In the genomic region with DNA sequence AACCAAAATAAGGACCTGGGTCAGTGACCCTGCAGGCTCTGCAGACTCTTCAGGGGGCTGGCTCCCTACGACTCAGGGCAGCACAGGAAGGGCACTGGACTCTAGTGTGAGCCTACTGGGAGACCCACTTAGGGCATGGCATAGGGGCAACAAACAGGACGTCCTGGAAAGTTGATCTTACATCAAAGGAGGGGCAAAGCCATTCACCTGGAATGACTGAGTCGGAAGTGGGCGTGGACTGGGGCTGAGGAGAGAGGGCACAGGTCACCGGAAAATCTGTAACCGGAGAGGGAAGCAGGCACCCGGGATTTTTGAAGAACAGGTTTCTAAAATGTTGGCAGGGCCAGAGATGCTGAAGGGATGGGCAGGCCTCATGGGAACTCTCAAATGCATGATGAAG, we compare ENCODE assay signal across 11 mouse cellular contexts. TPM values are rescaled to one million over a fixed set of nuclear protein-coding genes. Genes with fewer than 3 reads are reported as not detected.
DNase-seq lines count a peak whose midpoint lies in the region; ATAC-seq lines count a peak whose summit lies in the region.
"Had no signal": no experiment of that assay in that cellular context is flagged by ENCODE, and none has a peak within 500 bp of the region (broad histone marks: within the 10 kb centered on the region; RNA-seq: fewer than 3 reads in every experiment).

No protein-coding gene starts in this region.

- WGBS in hindbrain, embryonic 10.5 days: 52% methylated on average over 7 of the region's 7 CpGs
- WGBS in hindbrain, embryonic 14.5 days: 65% methylated on average over 7 of the region's 7 CpGs
- WGBS in embryonic facial prominence, embryonic 14.5 days: 23% methylated on average over 7 of the region's 7 CpGs
- 62% methylated on average over 7 of the region's 7 CpGs for WGBS in forebrain, embryonic 15.5 days

- peak; percentile 20 for DNase-seq in hindbrain, embryonic 10.5 days (ENCODE audit: low spot score)
- DNase-seq in hindbrain, embryonic 14.5 days (ENCODE audit: low spot score): no peak
- peak; percentile 34 for DNase-seq in embryo, embryonic 10 days (ENCODE audit: low spot score)
- peak; percentile 44 for DNase-seq in embryonic facial prominence, embryonic 14.5 days (ENCODE audit: low spot score)
- DNase-seq in lung, postnatal 36 days: peak; percentile 39
- DNase-seq: cerebellum, postnatal 25 days; thymus, adult 2 months had no signal

- 0 out of 2 replicates have a peak overlapping the region, but pooled peaks have one; percentile 26 for H3K27ac ChIP-seq in hindbrain, embryonic 10.5 days
- no peak overlapping the region for H3K27ac ChIP-seq in hindbrain, embryonic 14.5 days
- no peak overlapping the region for H3K27ac ChIP-seq in embryonic facial prominence, embryonic 14.5 days (replicated peaks; ENCODE audit: low read depth, low read length)
- no peak overlapping the region for H3K27ac ChIP-seq in forebrain, embryonic 15.5 days (replicated peaks)
- H3K27ac ChIP-seq: hindbrain, postnatal 0 days; liver, embryonic 12.5 days had no signal

- H3K9ac ChIP-seq in hindbrain, embryonic 14.5 days: no peak overlapping the region
- no peak overlapping the region for H3K9ac ChIP-seq in embryonic facial prominence, embryonic 14.5 days (ENCODE audit: low read depth, low read length)
- no peak overlapping the region for H3K9ac ChIP-seq in forebrain, embryonic 15.5 days (replicated peaks)
- H3K9ac ChIP-seq: liver, embryonic 12.5 days had no signal

- H3K4me3 ChIP-seq in hindbrain, embryonic 10.5 days: no peak overlapping the region
- H3K4me3 ChIP-seq in hindbrain, embryonic 14.5 days (replicated peaks; ENCODE audit: low read length): no peak overlapping the region
- H3K4me3 ChIP-seq in embryonic facial prominence, embryonic 14.5 days (ENCODE audit: low read depth, low read length): no peak overlapping the region
- no peak overlapping the region for H3K4me3 ChIP-seq in forebrain, embryonic 15.5 days
- H3K4me3 ChIP-seq: liver, embryonic 12.5 days had no signal

- H3K9me3 ChIP-seq in hindbrain, embryonic 10.5 days: peaks cover 9% of the 10 kb centered on the region
- peaks cover 5% of the 10 kb centered on the region; the same call in 1 of the 2 replicates for H3K9me3 ChIP-seq in hindbrain, embryonic 14.5 days (ENCODE audit: control insufficient read depth, low read length)
- peaks cover 7% of the 10 kb centered on the region for H3K9me3 ChIP-seq in embryonic facial prominence, embryonic 14.5 days (ENCODE audit: control insufficient read depth, low read length)
- H3K9me3 ChIP-seq in forebrain, embryonic 15.5 days: no peaks in the 10 kb centered on the region
- H3K9me3 ChIP-seq: liver, embryonic 12.5 days had no signal

- H3K27me3 ChIP-seq in hindbrain, embryonic 10.5 days (ENCODE audit: insufficient read depth, poor library complexity, severe bottlenecking): no peaks in the 10 kb centered on the region
- H3K27me3 ChIP-seq in hindbrain, embryonic 14.5 days (ENCODE audit: control insufficient read depth, insufficient read depth, low read length): no peaks in the 10 kb centered on the region
- no peaks in the 10 kb centered on the region for H3K27me3 ChIP-seq in embryonic facial prominence, embryonic 14.5 days (replicated peaks; ENCODE audit: control insufficient read depth, insufficient read depth, low read length)
- no peaks in the 10 kb centered on the region for H3K27me3 ChIP-seq in forebrain, embryonic 15.5 days
- H3K27me3 ChIP-seq: liver, embryonic 12.5 days had no signal

- peaks cover 32% of the 10 kb centered on the region for H3K4me1 ChIP-seq in hindbrain, embryonic 10.5 days (replicated peaks)
- H3K4me1 ChIP-seq in hindbrain, embryonic 14.5 days (replicated peaks; ENCODE audit: control insufficient read depth, insufficient read depth, low read length): no peaks in the 10 kb centered on the region
- no peaks in the 10 kb centered on the region for H3K4me1 ChIP-seq in embryonic facial prominence, embryonic 14.5 days (ENCODE audit: control insufficient read depth, insufficient read depth, low read length)
- H3K4me1 ChIP-seq in forebrain, embryonic 15.5 days: peaks cover 11% of the 10 kb centered on the region

- no peak overlapping the region for H3K4me2 ChIP-seq in hindbrain, embryonic 14.5 days (replicated peaks)
- no peak overlapping the region for H3K4me2 ChIP-seq in embryonic facial prominence, embryonic 14.5 days (ENCODE audit: low read depth, low read length)
- no peak overlapping the region for H3K4me2 ChIP-seq in forebrain, embryonic 15.5 days (replicated peaks)
- H3K4me2 ChIP-seq: liver, embryonic 12.5 days had no signal

- ATAC-seq in hindbrain, embryonic 14.5 days (ENCODE audit: low FRiP score): no peak
- ATAC-seq in embryonic facial prominence, embryonic 14.5 days (ENCODE audit: low read depth): no peak
- no peak for ATAC-seq in forebrain, embryonic 15.5 days (replicated peaks)
- ATAC-seq in CD4-positive, CD25-positive, alpha-beta regulatory T cell, adult 4 months: no peak
- ATAC-seq: hindbrain, postnatal 0 days; liver, embryonic 12.5 days had no signal

- H3K36me3 ChIP-seq in hindbrain, embryonic 10.5 days: peaks cover 7% of the 10 kb centered on the region; the same call in 1 of the 2 replicates
- H3K36me3 ChIP-seq in hindbrain, embryonic 14.5 days (replicated peaks; ENCODE audit: control insufficient read depth, insufficient read depth): no peaks in the 10 kb centered on the region
- peaks cover 9% of the 10 kb centered on the region for H3K36me3 ChIP-seq in embryonic facial prominence, embryonic 14.5 days (ENCODE audit: control insufficient read depth, insufficient read depth, low read length)
- H3K36me3 ChIP-seq in forebrain, embryonic 15.5 days: no peaks in the 10 kb centered on the region
- H3K36me3 ChIP-seq: liver, embryonic 12.5 days had no signal

RNA-seq across cellular contexts. Expression of a gene that starts 58.9 kb away (rescaled TPM):
- polyA plus RNA-seq in hindbrain, embryonic 10.5 days (2016; fragmentation: Nextera tagmentation; extraction: Ambion mirVana): 0.65 and 0.92 TPM in 2 replicates
- 3.8 and 4.2 TPM in 2 replicates for polyA plus RNA-seq in hindbrain, embryonic 14.5 days (2014; fragmentation: Nextera tagmentation; extraction: Ambion mirVana)
- polyA plus RNA-seq in embryonic facial prominence, embryonic 14.5 days (2014; fragmentation: Nextera tagmentation; extraction: Ambion mirVana): 4.8 and 5.2 TPM in 2 replicates
- polyA plus RNA-seq in forebrain, embryonic 15.5 days (2015; fragmentation: Nextera tagmentation; extraction: Ambion mirVana): 0.69 and 0.77 TPM in 2 replicates
- polyA plus RNA-seq in CD4-positive, CD25-positive, alpha-beta regulatory T cell, adult 4 months (2017; shearing (Covaris generic)): not detected
